Mouse (Mus musculus) ES-E14 (cell line): ENCODE results near the gene Gm6169. TPM values are rescaled to one million over a fixed set of nuclear protein-coding genes. Genes with fewer than 3 reads are reported as not detected.

Experiments used
- DNase-seq: peaks from one replicate; pipeline ENCODE4 v3.0.0-alpha.2; 2013; ENCODE audit warnings: low read depth, low spot score
- H3K27ac ChIP-seq: 2 replicates; pipeline ENCODE4 v1.5.1; 2012; ENCODE audit warnings: low read depth, mild to moderate bottlenecking, low read length, moderate library complexity, mixed read lengths; ENCODE audit not compliant: poor library complexity, insufficient read depth, severe bottlenecking
- H3K36me3 ChIP-seq: 2 replicates; pipeline ENCODE4 v1.6.1; 2012; ENCODE audit warnings: mild to moderate bottlenecking, low read length, moderate library complexity, mixed read lengths; ENCODE audit not compliant: control insufficient read depth, poor library complexity, insufficient read depth, severe bottlenecking
- H3K4me1 ChIP-seq, 2 experiments: fragments of 150-350 bp in 1 of 2; sonication (generic) in 1 of 2; 2 replicates each; pipeline ENCODE4 v1.6.1; 2012; ENCODE audit warnings: low read length in 2 of 2, mild to moderate bottlenecking in 1 of 2, mixed read lengths in 1 of 2; ENCODE audit not compliant: control insufficient read depth in 2 of 2, insufficient read depth in 2 of 2, poor library complexity in 1 of 2
- H3K4me3 ChIP-seq, 2 experiments: fragments of 150-350 bp in 1 of 2; sonication (generic) in 1 of 2; 2 replicates each; pipeline ENCODE4 v1.5.1; 2012; ENCODE audit warnings: low read length in 2 of 2, low read depth in 1 of 2, mild to moderate bottlenecking in 1 of 2, mixed read lengths in 1 of 2; ENCODE audit not compliant: insufficient read depth in 1 of 2, poor library complexity in 1 of 2, severe bottlenecking in 1 of 2
- H3K9ac ChIP-seq: 2 replicates; pipeline ENCODE4 v1.6.1; 2012; ENCODE audit warnings: low read depth, mild to moderate bottlenecking, low read length, mixed read lengths; ENCODE audit not compliant: poor library complexity, insufficient read depth, severe bottlenecking
- H3K9me3 ChIP-seq: fragments of 150-350 bp; sonication (generic); 2 replicates; pipeline ENCODE4 v1.6.1; 2012; ENCODE audit warnings: low read depth, mild to moderate bottlenecking, low read length; ENCODE audit not compliant: control insufficient read depth, insufficient read depth
- CHD2 ChIP-seq: IDR thresholded peaks from 2 replicates; pipeline ENCODE4 v1.6.1; 2014; ENCODE audit warnings: mild to moderate bottlenecking, low read depth, low read length, inconsistent platforms
- HCFC1 ChIP-seq: IDR thresholded peaks from 2 replicates; pipeline ENCODE4 v1.6.1; 2012; ENCODE audit warnings: low read length, inconsistent platforms, borderline replicate concordance; ENCODE audit not compliant: insufficient read depth
- ZC3H11A ChIP-seq: IDR thresholded peaks from 2 replicates; pipeline ENCODE4 v1.6.1; 2012; ENCODE audit warnings: low read depth, mild to moderate bottlenecking, inconsistent platforms, low read length, borderline replicate concordance
- in situ Hi-C, 2 experiments: fragments of 600-800 bp; cut with MboI; formaldehyde crosslinking; loops; one replicate each; pipeline ENCODE4 v1.15.1; 2025; ENCODE audit warnings: low sequenced_read_pairs in 2 of 2, inconsistent platforms in 1 of 2; ENCODE audit not compliant: unreplicated experiment in 2 of 2
- total RNA-seq: library from RNA; depleted of rRNA; stranded (reverse); fragments of 300-350 nt; gene quantifications from 2 replicates; pipeline ENCODE4 v1.2.3, GENCODE M21; 2012; rRNA removed

Gm6169 gene
- total RNA-seq, 1 experiment, result 8.4 TPM

DNA sequence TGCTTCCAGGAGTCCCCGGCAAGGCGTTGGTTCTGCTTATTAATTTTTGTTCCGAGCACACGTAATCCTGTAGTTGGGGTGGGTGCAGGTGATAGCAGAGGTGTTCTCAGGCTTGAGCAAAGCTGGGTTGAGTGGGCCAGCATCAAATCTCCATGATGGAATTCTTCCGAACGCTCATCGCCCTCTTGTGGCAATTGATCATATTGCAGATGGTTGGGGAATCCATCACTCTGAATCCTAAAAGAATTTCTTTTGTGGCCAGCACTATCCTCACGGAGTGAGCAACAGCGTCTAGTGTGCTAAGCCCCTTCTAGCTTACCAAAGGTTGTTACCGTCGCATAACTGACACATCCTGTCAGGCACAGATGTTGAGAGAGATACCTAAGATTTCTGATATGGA is 46.4 kb downstream of the Gm6169 start:
- in situ Hi-C loops, result loop anchor here (10.0 kb wide), 1 partner anchor 198 kb away; no protein-coding TSS in a partner anchor

DNA sequence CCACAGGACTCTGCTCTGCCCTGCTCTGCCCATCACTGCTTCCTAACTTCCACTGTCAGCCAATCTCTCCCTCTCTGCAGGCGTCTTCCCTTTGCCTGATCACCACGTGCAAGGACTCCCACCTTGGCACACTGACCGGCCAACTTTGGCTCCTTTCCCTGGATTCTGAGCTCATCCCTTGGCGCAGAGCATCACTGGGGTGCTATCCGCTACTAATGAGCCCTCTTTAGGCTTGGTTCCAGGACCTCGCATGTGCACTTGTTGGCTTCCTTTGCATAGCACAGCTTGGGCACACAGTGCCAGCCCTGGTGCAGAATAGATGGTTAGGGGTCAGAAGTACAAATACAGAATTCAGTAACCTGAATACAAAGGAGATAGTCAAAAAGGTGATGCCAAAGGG is 47.9 kb downstream of the Gm6169 start:
- H3K36me3 ChIP-seq, result no peaks in the 10 kb centered on the region
- H3K4me3 ChIP-seq, result no peak overlapping the region
- H3K27ac ChIP-seq, result no peak overlapping the region
- no peaks in the 10 kb centered on the region for H3K9me3 ChIP-seq
- H3K4me1 ChIP-seq, result no peaks in the 10 kb centered on the region
- in situ Hi-C loops, result loop anchor here (10.0 kb wide), 1 partner anchor 196 kb away; no protein-coding TSS in a partner anchor
- no peak for DNase-seq
- no peak overlapping the region for H3K9ac ChIP-seq
- TF ChIP-seq HCFC1, result no peak

More for the DNA sequence above, 46.4 kb downstream of the Gm6169 start:
- Histone ChIP-seq H3K4me1 (peaks cover 0 to under 1% of the 10 kb centered on the region in 2 experiments; a peak in 1 of 4 replicates), H3K27ac (no peak overlapping the region), H3K4me3 (no peak overlapping the region; a peak in 1 of 4 replicates), H3K9me3 (no peaks in the 10 kb centered on the region), H3K36me3 (no peaks in the 10 kb centered on the region), H3K9ac (peak overlapping the region; percentile 64; the same call in 1 of the 2 replicates)
- DNase-seq, result peak; percentile 84
- TF ChIP-seq ZC3H11A, result peak; percentile 82; the same call in 1 of the 2 replicates
- no peak for TF ChIP-seq CHD2

Other genes with a start within 250 kb of the Gm6169 start
- gene Gcnt4, start 174.5 kb downstream of the Gm6169 start, total RNA-seq, result 0.54 and 0.79 TPM in 2 replicates
- gene 1700029F12Rik, start 64.9 kb downstream of the Gm6169 start, total RNA-seq, result not detected in 2 replicates
- 63.4 and 67.2 TPM in 2 replicates for gene Fam169a, start 32.0 kb downstream of the Gm6169 start, total RNA-seq
- gene Gfm2, start 38.7 kb upstream of the Gm6169 start, total RNA-seq, result 70.6 and 100 TPM in 2 replicates
- 98.3 and 116 TPM in 2 replicates for gene Nsa2, start 38.7 kb upstream of the Gm6169 start, total RNA-seq
- gene Hexb, start 99.1 kb upstream of the Gm6169 start, total RNA-seq, result 82.5 and 144 TPM in 2 replicates
- gene Enc1, start 141.9 kb upstream of the Gm6169 start, total RNA-seq, result 63.1 and 73.6 TPM in 2 replicates